Mouse (Mus musculus) G1E-ER4 (cell line): Measurements from ENCODE around the gene C2cd4c. TPM values are rescaled to one million over a fixed set of nuclear protein-coding genes. Genes with fewer than 3 reads are reported as not detected.

ENCODE experiments used
- GATA1 ChIP-seq: IDR thresholded peaks from one replicate; pipeline ENCODE4 v1.8.0; 2012; ENCODE audit warnings: low read length, inconsistent platforms
- polyA plus RNA-seq: library from polyadenylated mRNA; stranded (reverse); fragments of >175 nt; gene quantifications from 2 replicates; pipeline ENCODE4 v1.2.3, GENCODE M21; 2012

C2cd4c gene
- polyA plus RNA-seq, 1 experiment = not detected

DNA sequence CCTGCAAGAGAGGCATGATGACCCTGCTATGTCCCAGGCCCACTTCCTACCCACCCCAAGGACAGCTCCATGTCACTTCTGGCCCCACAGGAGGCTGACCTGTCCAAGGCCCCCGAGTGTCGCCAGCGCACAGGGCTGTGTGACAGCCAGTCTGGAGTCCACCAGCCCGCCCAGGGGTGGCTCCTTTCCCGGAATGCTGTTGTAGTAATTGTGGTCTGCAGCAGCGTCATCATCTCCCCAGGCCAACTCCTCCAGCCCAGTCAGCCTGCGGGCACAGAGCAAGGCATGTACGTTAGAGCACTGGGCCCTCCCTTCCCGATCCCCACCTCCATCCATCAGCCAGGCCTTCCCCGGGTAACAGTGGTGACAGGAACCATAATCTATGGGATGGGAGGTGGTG, 12.3 kb upstream of the C2cd4c start:
- TF ChIP-seq GATA1 = no peak

- no peak for TF ChIP-seq GATA1
These were observed 11.6 kb upstream of the C2cd4c start for GRCm38 (mm10) chr10:79625398-79625797.

GRCm38 (mm10) chr10:79623950-79624349, 10.1 kb upstream of the C2cd4c start:
- no peak for TF ChIP-seq GATA1

DNA sequence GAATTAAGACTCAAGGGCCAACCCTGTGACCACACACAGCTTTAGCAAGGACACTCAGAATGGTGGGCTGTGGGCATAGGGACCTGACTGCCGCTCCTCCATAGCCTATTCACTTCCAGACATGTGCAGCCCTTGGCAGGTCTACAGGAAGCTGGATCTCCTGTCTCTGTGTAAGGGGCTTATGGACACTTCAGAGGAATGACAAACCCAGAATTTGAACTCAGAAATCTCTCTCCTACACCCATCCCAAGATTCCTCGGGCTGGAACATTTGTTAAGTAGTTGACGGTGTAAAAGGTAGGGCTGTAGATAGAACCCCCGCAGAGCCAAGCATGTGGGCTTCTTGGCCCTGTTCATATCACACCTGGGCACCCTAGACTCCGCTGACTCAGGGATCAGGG, 2.6 kb upstream of the C2cd4c start:
- TF ChIP-seq GATA1 = no peak

DNA sequence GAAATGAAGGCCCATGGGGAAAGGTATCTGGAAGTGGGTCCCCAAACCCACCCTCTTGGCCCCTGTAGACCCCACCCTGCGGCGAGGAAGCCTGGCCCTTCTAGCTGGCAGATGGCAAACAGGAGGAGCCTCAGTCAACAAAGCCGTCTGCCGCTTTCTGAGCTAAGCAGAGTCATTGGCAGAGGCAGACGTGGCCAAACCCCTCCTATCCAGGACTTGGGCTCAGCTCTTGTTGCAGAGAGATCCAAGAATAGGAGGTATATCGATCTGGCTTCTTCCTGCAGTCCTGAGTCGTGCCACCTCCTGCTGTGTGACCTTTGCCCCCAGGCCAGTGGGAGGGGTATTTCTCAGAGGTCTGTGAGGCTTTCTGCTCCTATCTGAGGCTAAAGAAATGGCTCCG, 2.0 kb upstream of the C2cd4c start:
- TF ChIP-seq GATA1 = no peak

DNA sequence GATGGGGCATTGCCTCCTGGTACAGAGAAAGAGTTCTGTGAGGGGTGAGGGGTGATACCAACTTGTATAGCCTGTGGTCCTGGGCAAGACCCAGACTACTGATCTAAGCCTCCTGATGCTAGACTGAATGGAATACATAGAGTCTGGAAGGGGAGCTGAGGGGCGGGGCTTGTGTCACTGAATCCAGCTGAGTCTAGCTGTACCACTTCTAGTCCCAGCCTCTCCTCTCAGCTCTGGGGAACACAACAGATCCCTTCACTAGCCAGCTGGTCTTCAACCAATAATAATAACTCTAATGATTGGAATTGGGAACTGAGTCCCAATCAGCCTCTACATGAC, 449 bp upstream of the C2cd4c start:
- no peak for TF ChIP-seq GATA1

DNA sequence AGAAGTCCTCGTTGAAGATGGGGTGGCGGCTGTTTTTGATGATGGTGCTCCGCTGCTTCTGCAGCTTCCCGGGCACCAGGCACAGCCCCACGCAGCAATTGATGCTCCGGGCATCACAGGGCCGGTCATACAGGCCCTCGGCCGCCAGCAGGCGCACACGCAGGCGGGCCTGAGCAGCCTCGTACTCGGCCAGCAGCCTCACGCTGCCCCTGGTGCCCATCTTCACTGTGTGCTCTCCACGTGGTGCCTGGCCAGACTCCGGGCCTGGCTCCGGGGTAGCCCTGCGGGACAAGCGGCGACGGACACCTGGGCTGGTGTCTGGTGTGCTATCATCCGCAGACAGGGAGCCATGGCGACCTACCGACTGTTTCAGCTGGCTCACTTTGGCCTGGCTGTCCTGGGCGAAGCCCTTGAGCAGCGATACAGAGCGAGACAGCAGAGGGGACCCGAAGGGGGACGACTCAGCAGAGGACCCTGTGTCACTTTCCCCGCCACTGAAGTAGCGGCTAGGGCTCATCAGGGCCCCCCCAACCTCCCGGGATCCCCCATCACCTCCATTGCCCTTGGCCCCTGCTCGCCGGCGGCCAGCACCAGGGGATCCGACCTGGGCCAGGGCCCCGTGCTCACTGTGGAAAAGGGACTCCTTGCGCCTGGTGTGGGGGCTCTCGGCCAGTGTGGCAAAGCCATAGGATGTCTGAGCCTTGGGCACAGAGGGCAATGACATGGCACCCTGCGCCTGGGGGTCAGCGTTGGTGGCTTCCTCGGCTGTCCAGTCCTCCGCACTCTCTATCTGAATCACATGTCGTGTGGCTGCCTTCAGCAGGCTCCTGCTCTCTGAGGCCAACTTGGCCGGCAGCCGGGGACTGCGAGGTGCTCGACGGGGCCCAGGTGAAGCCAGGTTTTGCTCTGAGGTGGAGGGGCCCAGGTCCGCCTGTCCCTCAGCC, 1.4 kb downstream of the C2cd4c start:
- TF ChIP-seq GATA1 = no peak

DNA sequence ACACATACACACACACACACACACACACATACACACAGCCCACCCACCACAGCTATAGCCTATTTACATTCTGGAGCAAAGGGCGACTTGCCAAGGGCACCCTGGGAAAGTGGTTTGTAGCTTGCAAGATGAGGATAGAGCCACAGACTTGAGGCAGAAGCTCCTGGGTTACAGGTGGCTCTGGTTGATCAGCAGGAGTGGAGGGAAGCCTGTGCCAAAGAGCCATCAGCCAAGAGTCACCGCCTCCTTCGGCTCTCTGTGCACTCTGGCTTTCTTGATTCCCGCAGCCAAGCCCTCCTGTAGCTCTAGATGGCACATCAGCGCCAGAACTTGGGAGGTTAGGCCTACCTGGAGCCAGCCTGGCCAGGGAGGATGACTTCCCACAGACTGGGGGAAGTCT, 2.5 kb downstream of the C2cd4c start:
- TF ChIP-seq GATA1 = no peak

DNA sequence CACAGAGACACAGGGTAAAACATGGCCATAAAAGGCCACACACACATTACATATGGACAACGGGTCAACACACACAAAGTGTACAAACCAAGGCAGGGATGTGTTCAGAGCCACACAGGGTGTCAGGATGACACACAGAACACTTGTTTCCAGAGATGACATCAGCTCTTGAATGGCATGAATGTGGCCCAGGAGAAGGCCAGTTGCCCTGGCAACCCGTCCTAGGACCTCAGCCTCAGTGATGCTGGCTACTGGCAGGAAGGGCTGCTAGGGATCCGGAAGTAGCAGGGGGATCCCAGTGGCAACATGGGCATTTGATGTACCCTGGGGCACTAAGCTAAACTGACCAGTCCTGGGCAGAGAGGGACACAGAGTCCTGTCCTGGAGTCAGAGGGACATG, 4.5 kb downstream of the C2cd4c start:
- no peak for TF ChIP-seq GATA1

- no peak for TF ChIP-seq GATA1
These were observed 5.9 kb downstream of the C2cd4c start for GRCm38 (mm10) chr10:79607892-79608291.

DNA sequence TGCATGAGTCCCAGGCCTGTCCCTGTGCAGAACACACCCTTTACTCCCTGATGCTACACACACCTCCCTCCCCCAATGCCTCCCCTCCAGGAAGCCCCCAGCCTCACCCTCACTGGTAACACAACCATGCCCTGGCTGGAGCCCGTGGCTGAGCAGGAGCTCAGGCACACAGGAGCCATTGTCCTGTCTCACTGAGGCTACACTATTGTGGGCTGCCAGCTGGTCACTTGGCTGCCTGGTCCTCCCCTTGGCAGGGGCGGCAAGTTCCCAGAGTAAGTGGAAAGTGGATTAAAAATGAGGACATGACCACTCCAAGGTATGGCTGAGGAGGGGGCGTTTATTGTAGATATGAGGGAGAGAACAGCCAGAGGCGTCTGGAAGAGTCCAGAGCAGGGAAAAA, 7.3 kb downstream of the C2cd4c start:
- TF ChIP-seq GATA1 = no peak

- no peak for TF ChIP-seq GATA1
These were observed 15.9 kb downstream of the C2cd4c start for GRCm38 (mm10) chr10:79597936-79598230.

DNA sequence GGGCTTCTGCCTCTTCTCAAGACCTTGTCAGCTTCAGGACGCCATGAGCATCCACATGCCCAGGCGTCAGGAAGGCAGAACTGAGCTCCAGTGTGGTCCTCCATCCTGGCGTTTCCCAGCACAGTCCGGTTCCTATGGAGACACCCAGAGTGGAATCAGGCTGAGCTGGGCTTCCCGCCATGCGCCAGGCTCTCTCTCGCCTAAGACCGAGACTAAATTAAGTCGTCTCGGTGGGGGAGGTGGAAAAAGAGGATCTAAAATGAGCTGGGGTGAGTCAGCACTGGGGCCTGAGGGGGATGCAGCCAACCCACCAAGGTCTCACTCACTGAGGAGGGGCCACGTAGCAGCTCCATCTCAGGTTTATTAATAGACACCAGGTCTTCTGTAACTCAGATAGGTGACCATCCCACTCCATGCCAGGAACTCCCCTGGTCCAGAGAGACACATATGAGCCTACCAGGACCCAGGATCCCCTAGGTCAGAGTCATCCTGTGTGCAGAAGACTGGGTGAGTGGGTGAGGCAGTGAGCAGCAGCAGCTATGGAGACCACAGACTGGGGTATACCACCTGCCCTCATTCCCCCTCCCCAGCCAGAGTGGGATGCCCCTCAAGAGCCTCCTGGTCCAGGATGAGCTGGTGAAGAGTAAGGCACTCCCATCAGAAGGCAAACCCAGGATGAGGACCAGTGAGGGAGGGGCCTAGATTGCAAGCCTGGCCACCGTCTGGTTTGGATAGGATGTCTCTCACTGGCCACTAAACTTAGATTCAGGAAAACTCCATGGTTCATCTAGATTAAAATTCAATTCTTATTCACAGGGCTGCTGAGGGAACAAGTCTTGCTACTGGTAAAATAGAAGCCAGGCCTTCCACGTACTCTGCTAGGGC, 16.5 kb downstream of the C2cd4c start:
- no peak for TF ChIP-seq GATA1

GRCm38 (mm10) chr10:79595590-79595929, 18.3 kb downstream of the C2cd4c start:
- no peak for TF ChIP-seq GATA1

DNA sequence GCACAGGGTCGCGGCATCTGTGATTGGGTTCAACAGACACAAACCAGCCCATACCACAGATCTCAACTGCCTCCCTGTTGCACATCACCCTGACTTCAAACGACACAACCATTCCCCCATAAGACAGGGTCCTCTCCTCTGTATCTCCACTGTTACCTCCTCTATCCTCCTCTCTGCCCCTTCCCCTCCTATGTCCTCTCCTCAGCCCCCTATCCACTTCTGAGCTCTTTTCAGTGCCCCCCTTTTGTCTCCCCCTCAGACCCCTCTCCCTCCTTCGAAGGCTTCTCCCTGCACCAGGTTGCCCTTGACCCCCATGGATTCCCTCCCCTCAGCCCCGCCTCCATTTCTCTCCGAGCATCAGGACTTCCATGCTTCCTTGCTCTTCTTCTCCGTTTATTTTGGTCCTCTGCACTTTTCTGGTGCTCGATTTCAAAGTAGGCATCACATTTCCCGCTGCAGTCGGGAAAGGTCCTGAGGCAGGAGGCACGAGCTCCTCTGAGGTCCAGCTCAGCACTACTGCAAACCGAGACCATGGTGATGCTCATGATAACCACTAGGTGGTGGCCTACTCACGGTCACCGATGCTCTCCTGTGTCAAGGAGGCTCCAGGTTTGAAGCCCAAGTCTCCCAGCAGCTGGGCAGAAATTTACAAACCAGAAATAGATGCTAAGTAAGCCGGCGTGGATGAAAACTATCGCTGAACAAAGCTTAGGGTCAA, 18.8 kb downstream of the C2cd4c start:
- no peak for TF ChIP-seq GATA1

GRCm38 (mm10) chr10:79594111-79594510, 19.7 kb downstream of the C2cd4c start:
- TF ChIP-seq GATA1 = no peak
